Mouse (Mus musculus) cerebellum, adult 2 months (tissue): ENCODE results near the gene 9930111J21Rik2. TPM values are rescaled to one million over a fixed set of nuclear protein-coding genes. Genes with fewer than 3 reads are reported as not detected.
"Not testable (repeated sequence)": the region's sequence is repeated elsewhere in the genome, so short reads cannot be mapped to it uniquely, and the experiment has no call there.

Experiments used
- DNase-seq, 2 experiments: peaks; one replicate each; pipeline ENCODE4 v3.0.0; 2021
- H3K27ac ChIP-seq: fragments of 200-500 bp; 2 replicates; pipeline ENCODE4 v1.5.1; 2012; ENCODE audit warnings: low read length, control low read depth, inconsistent platforms; ENCODE audit not compliant: insufficient read depth
- H3K27me3 ChIP-seq: fragments of 200-500 bp; 2 replicates; pipeline ENCODE4 v1.6.1; 2012; ENCODE audit warnings: inconsistent platforms, mild to moderate bottlenecking, low read length, moderate library complexity; ENCODE audit not compliant: control insufficient read depth, insufficient read depth
- H3K4me1 ChIP-seq: fragments of 200-500 bp; 2 replicates; pipeline ENCODE4 v1.6.1; 2011; ENCODE audit warnings: low read length; ENCODE audit not compliant: control insufficient read depth, insufficient read depth
- H3K4me3 ChIP-seq: fragments of 200-500 bp; replicated peaks from 2 replicates; pipeline ENCODE3; 2011; ENCODE audit warnings: mild to moderate bottlenecking, low read depth, low read length, control low read depth; ENCODE audit not compliant: insufficient read depth
- WGBS: fragments of 180-500 bp; shearing (Covaris S2); methylation state at CpG from one replicate; pipeline ENCODE4 v1.1.7; 2018; 5-methylcytosine and 5-hydroxymethylcytosine counted together
- polyA plus RNA-seq: library from polyadenylated mRNA; depleted of rRNA; stranded (reverse); fragments of >200 nt; gene quantifications from 2 replicates; pipeline ENCODE4 v1.2.3, GENCODE M21; 2012; rRNA removed

9930111J21Rik2 gene
- polyA plus RNA-seq, 1 experiment: 0.88 TPM

DNA sequence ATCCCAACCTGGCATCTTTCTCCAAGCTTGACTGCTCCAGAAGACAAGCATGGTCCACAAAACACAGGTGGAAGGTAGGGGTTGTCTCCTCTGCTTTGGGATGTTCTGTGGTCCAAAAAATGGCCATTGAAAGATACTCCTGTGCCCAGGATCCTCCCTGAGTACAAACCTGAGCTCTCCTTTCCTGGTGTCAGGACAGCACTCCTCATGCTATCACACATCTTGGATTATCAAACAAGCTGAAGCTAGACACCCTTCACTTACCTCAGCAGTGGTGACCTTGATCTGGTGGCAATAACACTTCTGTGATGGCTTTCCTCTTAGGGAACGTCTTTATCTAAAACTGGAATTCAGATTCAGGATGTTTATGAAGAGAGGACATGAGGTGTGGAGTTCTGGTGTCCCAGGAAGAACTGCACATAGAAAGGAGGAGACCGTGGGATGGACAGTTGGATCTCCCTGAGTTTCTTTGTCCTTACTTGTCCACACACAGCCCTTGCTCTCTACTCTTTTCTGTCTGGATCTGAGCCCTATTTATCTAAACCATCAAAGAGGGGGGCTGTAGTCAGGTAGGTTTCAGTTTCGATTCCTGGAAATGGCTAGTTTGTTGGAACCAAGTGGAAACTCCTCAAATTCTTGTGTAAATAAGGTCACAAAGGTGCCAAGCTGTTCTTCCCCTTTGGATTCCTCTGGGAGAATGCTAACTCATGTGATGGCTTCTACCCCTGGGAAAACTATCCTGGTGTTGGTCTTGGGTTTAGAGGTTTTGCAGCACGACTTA lies 59.1 kb downstream of the 9930111J21Rik2 start, which contains the start of gene Gm12185:
TSS of gene Gm12185 (minus strand) at position 487 of the 781 bp plus-strand sequence.
- H3K27ac ChIP-seq, H3K27me3 ChIP-seq, DNase-seq, H3K4me3 ChIP-seq, H3K4me1 ChIP-seq: not testable (repeated sequence)
- 66% methylated on average over 4 of the region's 4 CpGs for WGBS

DNA sequence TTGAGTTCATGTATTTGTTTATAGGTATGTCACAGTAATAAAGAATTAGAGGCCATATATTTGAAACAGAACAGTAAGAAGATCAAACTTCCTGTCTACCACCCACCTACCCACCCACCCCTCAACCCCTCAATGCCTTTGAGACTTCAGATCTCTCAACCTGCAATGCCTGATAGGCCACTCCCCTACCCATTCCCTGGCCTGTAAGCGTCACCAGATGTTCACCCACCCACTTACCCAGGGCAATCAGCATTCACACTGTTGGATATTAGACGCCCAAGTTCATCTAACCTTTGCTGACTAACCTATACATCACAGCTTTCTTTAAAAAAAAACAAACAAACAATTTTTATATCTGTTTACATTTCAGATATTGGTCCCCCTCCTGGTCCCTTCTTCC lies 61.1 kb downstream of the 9930111J21Rik2 start:
- not testable (repeated sequence) for H3K4me1 ChIP-seq, DNase-seq, H3K27ac ChIP-seq, H3K4me3 ChIP-seq, H3K27me3 ChIP-seq
- 84% methylated on average over 2 of the region's 2 CpGs for WGBS

DNA sequence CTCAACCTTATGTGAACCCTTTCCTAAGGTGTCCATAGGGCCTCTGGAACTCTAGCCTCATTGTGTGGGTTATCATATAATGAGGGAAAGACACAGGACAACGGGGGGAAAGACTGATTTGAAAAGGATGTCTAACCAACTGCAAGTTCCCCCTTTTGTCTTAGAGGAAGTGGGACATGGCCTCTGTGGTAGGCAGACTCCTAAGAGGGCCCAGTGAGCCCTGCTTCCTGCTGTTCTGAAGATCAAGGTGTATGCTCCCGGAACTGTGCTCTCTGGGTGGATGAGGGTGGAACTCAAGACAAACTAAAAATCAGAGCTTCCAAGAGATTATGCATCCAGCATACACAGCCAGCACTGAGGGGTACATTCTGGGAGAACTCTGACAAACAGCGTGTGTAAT lies 62.8 kb downstream of the 9930111J21Rik2 start:
- not testable (repeated sequence) for H3K27me3 ChIP-seq, H3K27ac ChIP-seq, DNase-seq, H3K4me1 ChIP-seq, H3K4me3 ChIP-seq
- WGBS: 86% methylated on average over 2 of the region's 3 CpGs

DNA sequence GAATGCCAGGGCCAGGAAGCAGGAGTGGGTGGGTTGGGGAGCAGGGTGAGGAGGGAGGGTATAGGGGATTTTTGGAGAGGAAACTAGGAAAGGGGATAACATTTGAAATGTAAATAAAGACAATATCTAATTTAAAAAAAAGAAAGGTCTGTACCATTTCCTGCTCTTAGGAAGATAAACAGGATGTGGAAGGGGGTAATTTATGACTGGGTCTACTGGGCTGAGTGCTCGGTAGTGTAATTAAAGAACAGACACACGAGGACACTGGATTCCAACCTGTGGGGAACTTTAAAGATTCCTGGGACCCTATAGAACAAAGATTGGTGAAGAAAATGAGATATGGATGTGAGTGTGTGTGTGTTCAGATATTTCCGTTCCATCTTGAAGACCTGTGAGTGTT lies 68.2 kb downstream of the 9930111J21Rik2 start:
- no CpG with 5 or more reads among the region's 3 CpGs for WGBS
- DNase-seq, H3K4me3 ChIP-seq, H3K4me1 ChIP-seq, H3K27ac ChIP-seq, H3K27me3 ChIP-seq: not testable (repeated sequence)

DNA sequence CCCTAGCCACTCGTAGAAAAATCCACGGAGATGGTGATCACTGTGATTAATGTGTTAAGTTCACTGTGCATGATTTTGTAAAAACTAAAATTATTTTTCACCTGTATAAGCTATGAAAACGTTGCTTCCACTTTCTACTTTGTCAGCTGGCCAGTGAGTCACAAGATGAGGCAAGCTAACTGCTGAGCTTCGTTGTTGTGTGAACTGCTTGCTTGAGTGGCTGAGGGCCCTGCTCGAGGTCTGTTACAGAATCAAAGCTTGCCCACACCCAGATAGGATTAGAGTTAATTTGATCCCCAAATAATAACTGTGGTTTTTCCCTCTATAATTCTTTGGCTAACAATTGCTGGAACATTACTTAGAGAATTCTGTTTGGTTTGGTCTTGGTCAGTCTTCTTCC lies 71.0 kb downstream of the 9930111J21Rik2 start:
- H3K27ac ChIP-seq, H3K4me1 ChIP-seq, H3K27me3 ChIP-seq, DNase-seq, H3K4me3 ChIP-seq: not testable (repeated sequence)
- no CpG with 5 or more reads among the region's 5 CpGs for WGBS

DNA sequence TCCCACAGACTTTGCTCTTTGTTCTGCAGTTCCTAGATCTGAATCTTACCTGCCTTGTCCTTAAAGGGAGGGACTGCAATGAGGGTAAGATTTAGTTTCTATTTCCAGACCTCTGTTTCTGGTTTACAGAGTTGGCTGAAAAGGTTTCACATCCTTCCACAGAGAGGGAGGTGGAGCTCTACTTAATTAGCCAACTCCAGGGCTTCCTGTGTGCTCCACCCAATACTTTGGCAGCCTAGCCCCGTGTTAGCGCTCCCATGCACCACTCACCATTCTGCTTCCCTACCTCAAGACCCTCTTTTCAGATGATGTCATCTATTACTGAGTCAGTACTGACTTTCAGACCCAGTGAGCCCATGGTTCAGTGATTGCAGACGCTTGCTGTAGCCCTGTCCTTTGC lies 71.8 kb downstream of the 9930111J21Rik2 start, which contains the start of gene 9930111J21Rik1:
TSS of gene 9930111J21Rik1 (minus strand) at position 148 of the 400 bp plus-strand sequence.
- H3K4me3 ChIP-seq, H3K27ac ChIP-seq, DNase-seq, H3K27me3 ChIP-seq, H3K4me1 ChIP-seq: not testable (repeated sequence)
- whole genome bisulfite sequencing: no CpG with 5 or more reads among the region's 3 CpGs

DNA sequence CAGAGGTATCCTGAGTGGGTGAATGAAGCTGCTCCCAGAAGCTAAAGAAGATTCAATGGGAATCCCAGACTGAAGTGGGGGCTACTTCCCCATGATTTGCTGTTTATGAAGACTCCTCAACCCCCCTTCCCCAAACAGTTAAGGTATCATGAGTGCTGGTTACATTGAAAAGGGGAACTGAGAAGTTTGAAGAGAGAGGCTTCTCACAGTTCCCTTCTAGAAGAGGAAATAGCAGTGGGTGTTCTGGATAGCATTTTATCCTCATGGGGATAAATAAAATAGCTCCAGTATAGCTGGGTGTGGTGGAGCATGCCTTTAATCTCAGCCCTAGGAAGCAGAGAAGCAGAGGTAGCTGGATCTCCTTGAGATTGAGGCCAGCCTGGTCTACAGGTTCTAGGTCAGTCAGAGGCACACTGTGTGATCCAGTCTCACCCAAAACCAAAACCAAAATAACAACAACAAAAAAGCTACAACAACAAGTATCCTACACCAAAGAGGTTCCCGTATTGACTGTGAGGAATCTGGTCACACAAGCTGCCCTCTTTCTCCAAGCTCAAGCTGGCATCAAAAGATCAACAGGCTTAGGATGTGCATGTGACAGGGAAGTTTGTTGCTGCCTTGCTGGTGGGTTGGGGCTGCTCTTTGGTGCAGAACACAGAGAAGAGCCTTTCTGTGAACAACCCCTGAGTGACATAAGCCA lies 72.7 kb downstream of the 9930111J21Rik2 start, which contains the start of gene Olfr56:
TSS of gene Olfr56 (plus strand) at position 650 of the 700 bp plus-strand sequence.
- H3K4me1 ChIP-seq, DNase-seq, H3K4me3 ChIP-seq, H3K27me3 ChIP-seq, H3K27ac ChIP-seq: not testable (repeated sequence)
- WGBS: no CpG with 5 or more reads among the region's 1 CpGs

DNA sequence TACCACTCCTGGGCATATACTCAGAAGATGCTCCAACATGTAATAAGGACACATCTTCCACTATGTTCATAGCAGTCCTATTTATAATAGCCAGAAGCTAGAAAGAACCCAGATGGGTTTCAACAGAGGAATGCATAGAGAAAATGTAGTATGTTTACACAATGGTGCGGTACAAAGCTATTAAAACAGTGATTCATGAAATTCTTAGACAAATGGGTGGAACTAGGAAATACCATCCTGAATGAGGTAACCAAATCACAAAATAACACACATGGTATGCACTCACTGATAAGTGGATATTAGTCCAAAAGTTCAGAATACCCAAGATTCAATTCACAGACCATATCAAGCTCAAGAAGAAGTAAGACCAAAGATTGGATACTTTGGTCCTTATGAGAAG lies 76.4 kb downstream of the 9930111J21Rik2 start:
- not testable (repeated sequence) for H3K4me3 ChIP-seq, H3K27me3 ChIP-seq, H3K4me1 ChIP-seq, DNase-seq, H3K27ac ChIP-seq
- WGBS: no CpG with 5 or more reads among the region's 1 CpGs

Other genes starting within 250 kb of the 9930111J21Rik2 start
- 42.3 and 45.0 TPM in 2 replicates for gene Trim41, start 233.9 kb downstream of the 9930111J21Rik2 start, polyA plus RNA-seq
- 4.2 and 4.7 TPM in 2 replicates for gene Trim7, start 225.1 kb downstream of the 9930111J21Rik2 start, polyA plus RNA-seq
- gene Gm12184, start 224.6 kb downstream of the 9930111J21Rik2 start, polyA plus RNA-seq: 30.1 and 34.0 TPM in 2 replicates
- 6.5 and 7.1 TPM in 2 replicates for gene Irgm1, start 179.6 kb downstream of the 9930111J21Rik2 start, polyA plus RNA-seq
- 0.06 and 0.08 TPM in 2 replicates for gene Gm5431, start 149.0 kb downstream of the 9930111J21Rik2 start, polyA plus RNA-seq
- gene Psme2b, start 105.1 kb downstream of the 9930111J21Rik2 start, polyA plus RNA-seq: 1.0 and 1.5 TPM in 2 replicates
- 0.03 and 0.08 TPM in 2 replicates for gene Olfr56, start 72.4 kb downstream of the 9930111J21Rik2 start, polyA plus RNA-seq
- gene 9930111J21Rik1, start 71.8 kb downstream of the 9930111J21Rik2 start, polyA plus RNA-seq: 0.38 and 0.59 TPM in 2 replicates
- gene Gm12185, start 59.0 kb downstream of the 9930111J21Rik2 start, polyA plus RNA-seq: 0.05 and 0.10 TPM in 2 replicates
- gene Tgtp1, start 57.1 kb downstream of the 9930111J21Rik2 start, polyA plus RNA-seq: 0.87 and 1.2 TPM in 2 replicates
- 1.4 and 2.3 TPM in 2 replicates for gene Tgtp2, start 13.0 kb upstream of the 9930111J21Rik2 start, polyA plus RNA-seq
- 1.6 TPM in 2 replicates for gene Ifi47, start 25.3 kb upstream of the 9930111J21Rik2 start, polyA plus RNA-seq
- gene Olfr1396, start 63.6 kb upstream of the 9930111J21Rik2 start, polyA plus RNA-seq: not detected in 2 replicates
- gene Olfr1395, start 91.0 kb upstream of the 9930111J21Rik2 start, polyA plus RNA-seq: 0.11 TPM in 1 of 2 replicates, not detected in the other
- not detected in 2 replicates for gene Olfr1394, start 103.1 kb upstream of the 9930111J21Rik2 start, polyA plus RNA-seq
- gene Btnl9, start 135.9 kb upstream of the 9930111J21Rik2 start, polyA plus RNA-seq: 0.11 TPM in 1 of 2 replicates, not detected in the other
- 22.6 and 24.6 TPM in 2 replicates for gene Zfp62, start 152.1 kb upstream of the 9930111J21Rik2 start, polyA plus RNA-seq
- 56.4 and 61.2 TPM in 2 replicates for gene Mgat1, start 192.9 kb upstream of the 9930111J21Rik2 start, polyA plus RNA-seq
- 0.08 TPM in 1 of 2 replicates, not detected in the other for gene Olfr1393, start 227.1 kb upstream of the 9930111J21Rik2 start, polyA plus RNA-seq
- 0.08 and 0.15 TPM in 2 replicates for gene Olfr1392, start 234.0 kb upstream of the 9930111J21Rik2 start, polyA plus RNA-seq